Mouse (Mus musculus) heart, embryonic 15.5 days (tissue): ENCODE data around the gene Cacng4. TPM values are rescaled to one million over a fixed set of nuclear protein-coding genes. Genes with fewer than 3 reads are reported as not detected.

Experiments
- ATAC-seq: fragments of 200-750 bp; cut with Nextera tagmentation; replicated peaks from 2 replicates; pipeline ENCODE4 v1.8.0; 2017; ENCODE audit warnings: low read depth, moderate TSS enrichment; ENCODE audit not compliant: insufficient number of reproducible peaks, insufficient read depth, low FRiP score
- H3K27ac ChIP-seq: fragments of 300-500 bp; sonication (generic); 2 replicates; pipeline ENCODE4 v1.5.1; 2015; ENCODE audit warnings: mild to moderate bottlenecking, inconsistent platforms
- H3K27me3 ChIP-seq: fragments of 300-500 bp; sonication (generic); 2 replicates; pipeline ENCODE4 v1.6.1; 2015; ENCODE audit warnings: inconsistent platforms
- H3K36me3 ChIP-seq: fragments of 300-500 bp; sonication (generic); 2 replicates; pipeline ENCODE4 v1.6.1; 2015; ENCODE audit warnings: mild to moderate bottlenecking, inconsistent platforms
- H3K4me1 ChIP-seq: fragments of 300-500 bp; sonication (generic); replicated peaks from 2 replicates; pipeline ENCODE4 v1.6.1; 2015; ENCODE audit warnings: inconsistent platforms
- H3K4me2 ChIP-seq: fragments of 300-500 bp; sonication (generic); 2 replicates; pipeline ENCODE4 v1.6.1; 2015; ENCODE audit warnings: inconsistent platforms, mild to moderate bottlenecking, moderate library complexity
- H3K4me3 ChIP-seq: fragments of 300-500 bp; sonication (generic); 2 replicates; pipeline ENCODE4 v1.5.1; 2015; ENCODE audit warnings: mild to moderate bottlenecking, inconsistent platforms
- H3K9ac ChIP-seq: fragments of 300-500 bp; sonication (generic); 2 replicates; pipeline ENCODE4 v1.6.1; 2015; ENCODE audit warnings: mild to moderate bottlenecking, inconsistent platforms
- H3K9me3 ChIP-seq: fragments of 300-500 bp; sonication (generic); replicated peaks from 2 replicates; pipeline ENCODE4 v1.6.1; 2016; ENCODE audit warnings: inconsistent platforms
- WGBS: fragments of 180-500 bp; shearing (Covaris S2); methylation state at CpG from one replicate; pipeline ENCODE4 v1.1.7; 2015; ENCODE audit warnings: mixed read lengths; 5-methylcytosine and 5-hydroxymethylcytosine counted together
- polyA plus RNA-seq: library from polyadenylated mRNA; unstranded; fragments of >200 nt; fragmentation: Nextera tagmentation; extraction: Ambion mirVana; gene quantifications from 2 replicates; pipeline ENCODE4 v1.2.1, GENCODE M21; 2015

Cacng4 gene
- polyA plus RNA-seq, result 0.54 and 1.2 TPM in 2 replicates

DNA sequence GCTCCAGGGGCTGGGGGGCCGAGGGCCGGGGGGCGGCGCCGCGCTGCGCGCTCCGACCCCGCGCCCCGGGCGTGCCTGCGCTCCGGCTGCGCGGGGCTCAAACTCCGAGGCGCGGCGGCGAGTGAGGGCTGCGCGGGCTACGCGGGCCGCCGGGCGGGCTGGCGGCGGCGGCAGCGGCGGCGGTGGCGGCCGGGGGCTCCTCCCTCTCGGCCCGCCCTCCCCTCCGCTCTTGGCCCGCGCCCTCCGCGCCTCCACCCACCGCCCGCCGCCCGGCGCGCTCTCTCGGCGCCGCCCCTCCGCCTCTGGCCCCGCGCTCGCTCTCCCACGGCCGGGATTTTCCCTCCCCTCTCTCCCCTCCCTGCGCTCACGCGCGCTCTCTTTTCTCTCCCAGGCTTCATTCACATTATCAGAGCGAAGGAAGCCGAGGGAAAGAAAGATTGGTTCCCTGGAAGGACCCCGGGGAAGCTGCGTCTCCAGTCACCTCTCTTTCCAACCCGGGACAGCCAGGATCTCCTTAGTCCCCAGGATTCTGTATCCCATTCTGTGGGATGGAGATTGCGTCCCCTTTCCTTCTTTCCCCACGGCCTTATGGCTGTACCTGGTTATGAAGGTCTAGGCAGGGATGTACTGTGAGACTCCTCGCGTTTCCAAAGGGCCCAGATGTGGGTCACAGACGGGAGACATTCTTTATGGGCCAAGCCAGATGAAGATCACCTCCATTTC, at the start of gene Cacng4:
TSS of gene Cacng4 (minus strand) at position 11 of the 723 bp plus-strand sequence.
- Histone ChIP-seq H3K9me3 (no peaks in the 10 kb centered on the region), H3K4me1 (peaks cover 27% of the 10 kb centered on the region), H3K9ac (peak within 1 kb of the TSS; percentile 44; the same call in 1 of the 2 replicates), H3K4me2 (peak within 1 kb of the TSS; percentile 99), H3K36me3 (no peaks in the 10 kb centered on the region), H3K4me3 (peak within 1 kb of the TSS; percentile 57), H3K27ac (no peak within 1 kb of the TSS), H3K27me3 (peaks cover 98% of the 10 kb centered on the region)
- under 1% methylated on average over 32 of the region's 73 CpGs for WGBS
- 0 out of 2 replicates have a peak, but pooled peaks have one; percentile 18 for ATAC-seq

DNA sequence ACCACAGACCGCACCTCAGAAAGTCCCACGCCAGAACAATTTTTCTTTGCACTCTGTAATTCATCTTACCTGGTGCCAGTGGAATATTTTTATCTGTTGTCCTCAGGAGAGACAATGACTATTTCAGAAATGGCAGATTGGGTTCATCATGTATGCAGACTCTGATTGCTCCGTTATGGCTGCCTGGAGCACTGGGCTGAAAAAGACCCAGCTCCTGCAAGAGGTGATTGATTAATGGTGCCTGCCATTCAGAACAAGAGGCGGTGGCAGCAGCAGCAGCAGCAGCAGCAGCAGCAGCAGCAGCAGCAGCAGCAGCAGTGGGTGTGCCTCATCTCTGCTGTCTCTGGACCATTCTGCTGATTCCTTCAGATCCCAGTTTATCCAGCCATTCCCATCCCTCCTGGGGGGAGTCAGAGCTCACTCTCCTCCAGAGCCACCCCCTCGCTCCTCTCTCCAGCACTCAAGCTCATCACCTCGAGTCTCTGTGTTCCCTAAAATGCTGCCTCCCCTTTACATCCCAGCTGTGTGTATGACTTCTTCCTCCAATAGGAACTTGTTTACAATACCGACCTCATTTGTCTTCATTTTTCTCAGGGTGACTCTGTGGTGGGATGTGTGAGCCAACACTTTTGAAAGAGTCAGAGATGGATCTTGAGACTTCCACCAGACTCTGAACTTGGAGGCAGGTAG, 39.1 kb upstream of the Cacng4 start:
- no peaks in the 10 kb centered on the region for H3K9me3 ChIP-seq
- WGBS, result 60% methylated on average over 7 of the region's 7 CpGs
- H3K9ac ChIP-seq, result no peak overlapping the region
- H3K27me3 ChIP-seq, result no peaks in the 10 kb centered on the region
- no peak overlapping the region for H3K4me3 ChIP-seq
- H3K4me1 ChIP-seq, result no peaks in the 10 kb centered on the region
- no peak overlapping the region for H3K4me2 ChIP-seq
- H3K36me3 ChIP-seq, result no peaks in the 10 kb centered on the region
- no peak for ATAC-seq
- no peak overlapping the region for H3K27ac ChIP-seq

DNA sequence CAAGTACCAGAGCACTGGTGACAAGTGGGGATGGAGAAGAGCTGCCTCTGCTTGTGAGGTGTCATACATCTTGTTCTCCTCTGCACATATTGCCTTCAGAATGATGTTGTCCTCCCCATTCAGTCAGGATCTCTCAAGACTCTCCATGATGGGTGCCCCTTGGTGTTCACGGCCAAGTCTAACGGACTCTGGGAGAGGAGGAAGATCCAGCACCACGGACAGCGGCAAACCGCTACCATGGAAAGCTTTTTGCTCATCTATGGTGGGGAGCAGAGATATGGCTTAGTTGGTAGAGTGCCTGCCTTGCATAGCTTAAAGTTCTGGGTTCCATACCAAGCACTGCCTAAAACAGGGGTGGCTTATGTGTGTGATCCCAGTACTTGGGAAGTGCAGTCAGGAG, 22.8 kb upstream of the Cacng4 start:
- Histone ChIP-seq H3K36me3 (no peaks in the 10 kb centered on the region), H3K4me2 (no peak overlapping the region), H3K9ac (no peak overlapping the region), H3K27ac (no peak overlapping the region), H3K4me3 (no peak overlapping the region), H3K9me3 (no peaks in the 10 kb centered on the region), H3K4me1 (no peaks in the 10 kb centered on the region), H3K27me3 (peaks cover 20% of the 10 kb centered on the region; the same call in 1 of the 2 replicates)
- ATAC-seq, result no peak
- 39% methylated on average over 5 of the region's 5 CpGs for WGBS

- no peaks in the 10 kb centered on the region for H3K36me3 ChIP-seq
- no peak overlapping the region for H3K9ac ChIP-seq
- no peak overlapping the region for H3K27ac ChIP-seq
- WGBS, result 28% methylated on average over 21 of the region's 21 CpGs
- ATAC-seq, result no peak
- no peak overlapping the region for H3K4me3 ChIP-seq
- H3K4me1 ChIP-seq, result no peaks in the 10 kb centered on the region
- H3K27me3 ChIP-seq, result peaks cover 32% of the 10 kb centered on the region
- no peak overlapping the region for H3K4me2 ChIP-seq
- H3K9me3 ChIP-seq, result no peaks in the 10 kb centered on the region
These were observed 18.7 kb upstream of the Cacng4 start for GRCm38 (mm10) chr11:107812941-107813648.

- no peak overlapping the region for H3K4me2 ChIP-seq
- H3K36me3 ChIP-seq, result no peaks in the 10 kb centered on the region
- WGBS, result 60% methylated on average over 4 of the region's 4 CpGs
- H3K9me3 ChIP-seq, result no peaks in the 10 kb centered on the region
- no peaks in the 10 kb centered on the region for H3K4me1 ChIP-seq
- no peak overlapping the region for H3K27ac ChIP-seq
- no peak for ATAC-seq
- H3K9ac ChIP-seq, result no peak overlapping the region
- no peak overlapping the region for H3K4me3 ChIP-seq
- peaks cover 36% of the 10 kb centered on the region for H3K27me3 ChIP-seq
These were observed 18.1 kb upstream of the Cacng4 start for GRCm38 (mm10) chr11:107812429-107812828.

DNA sequence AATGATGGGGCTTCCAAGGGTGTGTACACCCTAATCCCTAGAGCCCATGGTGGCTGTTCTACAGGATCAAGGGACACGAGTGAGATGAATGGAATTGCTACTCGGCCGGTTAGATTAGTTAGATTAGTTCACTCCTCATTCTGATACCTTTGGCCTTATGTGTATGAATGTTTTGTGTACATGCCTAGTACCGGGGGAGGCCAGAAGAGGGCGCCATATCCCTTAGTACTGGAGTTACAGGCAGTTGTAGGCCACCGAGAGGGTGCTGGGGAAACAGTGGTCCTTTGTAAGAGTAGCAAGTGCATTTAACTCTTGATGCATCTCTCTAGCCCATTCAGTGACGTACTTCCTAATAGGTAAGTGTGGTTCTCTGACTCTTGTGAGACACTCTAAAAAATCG, 14.2 kb upstream of the Cacng4 start:
- Histone ChIP-seq H3K27me3 (peaks cover 28% of the 10 kb centered on the region), H3K27ac (no peak overlapping the region), H3K9me3 (no peaks in the 10 kb centered on the region), H3K36me3 (no peaks in the 10 kb centered on the region), H3K4me3 (no peak overlapping the region), H3K9ac (no peak overlapping the region), H3K4me1 (no peaks in the 10 kb centered on the region), H3K4me2 (no peak overlapping the region)
- 65% methylated on average over 8 of the region's 8 CpGs for WGBS
- ATAC-seq, result no peak

GRCm38 (mm10) chr11:107806058-107806457, 11.7 kb upstream of the Cacng4 start:
- no peaks in the 10 kb centered on the region for H3K36me3 ChIP-seq
- ATAC-seq, result no peak
- no peak overlapping the region for H3K4me3 ChIP-seq
- H3K27ac ChIP-seq, result no peak overlapping the region
- H3K4me2 ChIP-seq, result no peak overlapping the region
- H3K9ac ChIP-seq, result no peak overlapping the region
- WGBS, result 63% methylated on average over 1 of the region's 1 CpGs
- H3K9me3 ChIP-seq, result no peaks in the 10 kb centered on the region
- no peaks in the 10 kb centered on the region for H3K4me1 ChIP-seq
- H3K27me3 ChIP-seq, result peaks cover 19% of the 10 kb centered on the region

GRCm38 (mm10) chr11:107801946-107802345, 7.6 kb upstream of the Cacng4 start:
- no peak for ATAC-seq
- no peak overlapping the region for H3K9ac ChIP-seq
- no peaks in the 10 kb centered on the region for H3K4me1 ChIP-seq
- peaks cover 51% of the 10 kb centered on the region for H3K27me3 ChIP-seq
- no peak overlapping the region for H3K4me2 ChIP-seq
- 68% methylated on average over 3 of the region's 3 CpGs for WGBS
- H3K9me3 ChIP-seq, result no peaks in the 10 kb centered on the region
- H3K4me3 ChIP-seq, result no peak overlapping the region
- no peak overlapping the region for H3K27ac ChIP-seq
- no peaks in the 10 kb centered on the region for H3K36me3 ChIP-seq

DNA sequence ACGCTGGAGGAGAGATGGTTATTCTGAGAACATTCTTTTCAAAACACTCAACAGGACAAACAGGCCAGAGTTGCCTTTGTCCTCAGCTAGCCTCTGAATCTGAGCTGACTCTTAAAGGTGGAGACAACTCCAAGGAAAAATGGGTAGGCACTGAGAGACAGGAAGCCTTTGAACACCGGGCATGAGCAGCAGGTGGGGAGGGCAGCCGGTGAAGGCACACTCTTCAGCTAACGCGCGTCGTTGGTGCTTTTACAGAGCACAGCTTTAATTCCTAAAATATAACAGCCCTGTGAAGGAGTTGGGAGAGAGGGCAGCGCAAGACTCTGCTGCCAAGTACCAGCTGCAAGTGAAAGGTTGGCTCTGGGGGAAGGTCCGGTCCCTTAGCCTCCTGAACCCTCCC, 5.0 kb upstream of the Cacng4 start:
- H3K4me3 ChIP-seq, result no peak overlapping the region
- no peak overlapping the region for H3K27ac ChIP-seq
- H3K27me3 ChIP-seq, result peaks cover 78% of the 10 kb centered on the region
- peaks cover 12% of the 10 kb centered on the region for H3K4me1 ChIP-seq
- no peak for ATAC-seq
- 27% methylated on average over 9 of the region's 9 CpGs for WGBS
- no peaks in the 10 kb centered on the region for H3K36me3 ChIP-seq
- no peak overlapping the region for H3K9ac ChIP-seq
- no peaks in the 10 kb centered on the region for H3K9me3 ChIP-seq
- no peak overlapping the region for H3K4me2 ChIP-seq

GRCm38 (mm10) chr11:107796346-107796745, 2.0 kb upstream of the Cacng4 start:
- H3K4me1 ChIP-seq, result peaks cover 27% of the 10 kb centered on the region
- ATAC-seq, result no peak
- no peak overlapping the region for H3K9ac ChIP-seq
- no peak overlapping the region for H3K4me3 ChIP-seq
- H3K27me3 ChIP-seq, result peaks cover 98% of the 10 kb centered on the region
- no peak overlapping the region for H3K4me2 ChIP-seq
- no peaks in the 10 kb centered on the region for H3K9me3 ChIP-seq
- WGBS, result 25% methylated on average over 7 of the region's 7 CpGs
- H3K27ac ChIP-seq, result no peak overlapping the region
- H3K36me3 ChIP-seq, result no peaks in the 10 kb centered on the region

DNA sequence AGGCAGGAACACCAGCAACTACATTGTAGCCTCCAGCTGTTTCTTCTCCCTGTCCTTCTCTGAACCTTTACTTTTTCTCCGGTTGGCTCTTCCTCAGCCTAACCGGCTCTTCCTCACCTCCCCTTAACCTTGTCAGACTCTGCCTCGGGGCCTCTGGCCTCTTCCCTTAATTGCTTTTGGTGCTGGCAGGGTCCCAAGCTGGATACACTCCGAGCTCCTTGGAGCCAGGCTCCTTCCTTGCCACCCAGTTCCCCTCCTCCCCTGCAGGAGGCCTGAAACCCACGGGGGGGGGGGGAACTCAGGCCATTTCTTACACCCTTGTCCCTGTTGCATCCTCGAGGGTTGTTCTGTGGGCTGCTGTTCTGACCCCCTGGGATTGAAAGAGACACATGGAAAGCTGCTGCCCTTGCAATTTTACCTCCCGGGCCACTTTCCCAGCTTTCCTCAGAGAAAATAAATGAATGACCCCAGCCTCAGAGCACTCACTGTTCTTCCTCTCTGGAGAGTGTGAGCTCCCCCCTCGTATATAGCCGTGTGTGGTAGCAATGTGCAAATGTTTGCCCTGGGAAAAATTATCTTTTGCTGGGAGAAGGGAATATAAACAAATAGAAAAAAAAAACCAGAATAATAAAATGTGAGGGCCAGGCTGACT, 1.2 kb upstream of the Cacng4 start:
- H3K4me1 ChIP-seq, result peaks cover 27% of the 10 kb centered on the region
- no peak for ATAC-seq
- no peak overlapping the region for H3K27ac ChIP-seq
- peak overlapping the region; percentile 99 for H3K4me2 ChIP-seq
- no peaks in the 10 kb centered on the region for H3K9me3 ChIP-seq
- 4% methylated on average over 9 of the region's 9 CpGs for WGBS
- no peak overlapping the region for H3K9ac ChIP-seq
- H3K27me3 ChIP-seq, result peaks cover 99% of the 10 kb centered on the region
- no peaks in the 10 kb centered on the region for H3K36me3 ChIP-seq
- peak overlapping the region; percentile 57 for H3K4me3 ChIP-seq
